Mouse (Mus musculus) Patski (cell line): ENCODE measurements at regions not wholly inside any gene's neighbourhood (a gene's known extent, or its start where the extent isn't known, plus 50 kb on each side); places are given as distances from the start of the nearest gene placed in this dataset.

ENCODE experiments used
- ATAC-seq: fragments of 100-300 bp; one replicate; pipeline ENCODE4 v1.8.0; 2021
- CTCF ChIA-PET: fragments of 350-600 bp; sonication (Branson Sonifier 250); formaldehyde crosslinking; loops from one replicate; lab custom pipeline; 2022; ENCODE audit warnings: inconsistent platforms; lab: Charles Lee
- POLR2A ChIA-PET: fragments of 350-600 bp; sonication (Branson Sonifier 250); formaldehyde crosslinking; loops from one replicate; lab custom pipeline; 2022; ENCODE audit warnings: antibody characterized with exemption, inconsistent platforms; lab: Charles Lee
- DNase-seq: peaks from one replicate; pipeline ENCODE4 v3.0.0-alpha.2; 2011; ENCODE audit warnings: low read depth, low spot score
- H3K27me3 ChIP-seq: fragments of 371-371 bp; one replicate; pipeline ENCODE4 v1.5.1; 2021
- CTCF ChIP-seq: fragments of 100-300 bp; IDR thresholded peaks from one replicate; pipeline ENCODE4 v1.5.1; 2021
- in situ Hi-C: fragments of 300-500 bp; cut with MboI; formaldehyde crosslinking; loops from 3 replicates; pipeline ENCODE4 v1.11.1; 2018; ENCODE audit warnings: low pct_unique_long_range_greater_than_20kb, mixed read lengths

GRCm38 (mm10) chr6:51084656-51085055, 347.8 kb upstream of the Nfe2l3 start:
- in situ Hi-C loops = no loop called here
- ATAC-seq (no peak), DNase-seq (no peak)
- TF ChIP-seq CTCF = no peak
- no peaks in the 10 kb centered on the region for H3K27me3 ChIP-seq
- CTCF ChIA-PET = interaction anchor here (1.2 kb wide), 1 partner anchor 10 kb away, joined by 5 read pairs; no protein-coding TSS in a partner anchor
- POLR2A ChIA-PET = interaction anchor here (1.1 kb wide), 1 partner anchor 14 kb away, joined by 4 read pairs; no protein-coding TSS in a partner anchor

- no peak for TF ChIP-seq CTCF
- ChIA-PET POLR2A (no interaction called here), CTCF (interaction anchor here (0.7 to 0.9 kb wide), 2 partner anchors 56 to 377 kb away, joined by 3 read pairs; no protein-coding TSS in a partner anchor)
- ATAC-seq (no peak), DNase-seq (no peak)
- in situ Hi-C loops = no loop called here
- H3K27me3 ChIP-seq = no peaks in the 10 kb centered on the region
Measured at GRCm38 (mm10) chr6:51085547-51085946, 346.9 kb upstream of the Nfe2l3 start.

- DNase-seq (no peak), ATAC-seq (no peak)
- in situ Hi-C loops = no loop called here
- ChIA-PET CTCF (no interaction called here), POLR2A (no interaction called here)
- no peaks in the 10 kb centered on the region for H3K27me3 ChIP-seq
- TF ChIP-seq CTCF = no peak
Measured at GRCm38 (mm10) chr6:51086347-51086746, 346.1 kb upstream of the Nfe2l3 start.

- ATAC-seq = no peak
- POLR2A ChIA-PET = interaction anchor here (0.7 kb wide), 1 partner anchor 174 kb away, joined by 4 read pairs; no protein-coding TSS in a partner anchor
- in situ Hi-C loops = no loop called here
- no peak for DNase-seq
- H3K27me3 ChIP-seq = no peaks in the 10 kb centered on the region
- no peak for TF ChIP-seq CTCF
- CTCF ChIA-PET = no interaction called here
Measured at GRCm38 (mm10) chr6:51087806-51088205, 344.7 kb upstream of the Nfe2l3 start.

GRCm38 (mm10) chr6:51088641-51089372, 343.7 kb upstream of the Nfe2l3 start:
- in situ Hi-C loops = no loop called here
- H3K27me3 ChIP-seq = no peaks in the 10 kb centered on the region
- TF ChIP-seq CTCF = no peak
- ChIA-PET CTCF (no interaction called here), POLR2A (interaction anchor here (0.7 kb wide), 1 partner anchor 175 kb away, joined by 4 read pairs; no protein-coding TSS in a partner anchor)
- DNase-seq (no peak), ATAC-seq (no peak)

GRCm38 (mm10) chr6:51093196-51093595, 339.3 kb upstream of the Nfe2l3 start:
- no peak for ATAC-seq
- no peak for DNase-seq
- in situ Hi-C loops = no loop called here
- no peak for TF ChIP-seq CTCF
- POLR2A ChIA-PET = interaction anchor here (0.7 kb wide), 1 partner anchor 122 kb away, joined by 3 read pairs; no protein-coding TSS in a partner anchor
- CTCF ChIA-PET = no interaction called here
- no peaks in the 10 kb centered on the region for H3K27me3 ChIP-seq

GRCm38 (mm10) chr6:51094304-51094703, 338.2 kb upstream of the Nfe2l3 start:
- ATAC-seq (no peak), DNase-seq (no peak)
- ChIA-PET POLR2A (no interaction called here), CTCF (no interaction called here)
- H3K27me3 ChIP-seq = no peaks in the 10 kb centered on the region
- no peak for TF ChIP-seq CTCF
- in situ Hi-C loops = no loop called here

- no peak for TF ChIP-seq CTCF
- CTCF ChIA-PET = no interaction called here
- no peaks in the 10 kb centered on the region for H3K27me3 ChIP-seq
- in situ Hi-C loops = no loop called here
- no peak for DNase-seq
- POLR2A ChIA-PET = no interaction called here
- ATAC-seq = no peak
Measured at GRCm38 (mm10) chr6:51097488-51097887, 335.0 kb upstream of the Nfe2l3 start.

- ATAC-seq (no peak), DNase-seq (no peak)
- CTCF ChIA-PET = no interaction called here
- in situ Hi-C loops = no loop called here
- no peak for TF ChIP-seq CTCF
- H3K27me3 ChIP-seq = no peaks in the 10 kb centered on the region
- POLR2A ChIA-PET = no interaction called here
Measured at GRCm38 (mm10) chr6:51100341-51100740, 332.1 kb upstream of the Nfe2l3 start.

GRCm38 (mm10) chr6:51103236-51103635, 329.2 kb upstream of the Nfe2l3 start:
- H3K27me3 ChIP-seq = no peaks in the 10 kb centered on the region
- in situ Hi-C loops = no loop called here
- ATAC-seq (no peak), DNase-seq (no peak)
- CTCF ChIA-PET = no interaction called here
- TF ChIP-seq CTCF = no peak
- POLR2A ChIA-PET = interaction anchor here (0.6 kb wide), 1 partner anchor 72 kb away, joined by 4 read pairs; no protein-coding TSS in a partner anchor

GRCm38 (mm10) chr6:51104336-51104735, 328.1 kb upstream of the Nfe2l3 start:
- ATAC-seq = no peak
- H3K27me3 ChIP-seq = no peaks in the 10 kb centered on the region
- no peak for DNase-seq
- in situ Hi-C loops = no loop called here
- POLR2A ChIA-PET = no interaction called here
- CTCF ChIA-PET = no interaction called here
- no peak for TF ChIP-seq CTCF
